Mouse (Mus musculus) frontal cortex, postnatal 10 days (tissue): Measurements from ENCODE around the gene Golm1.
"Not testable (repeated sequence)": the region's sequence is repeated elsewhere in the genome, so short reads cannot be mapped to it uniquely, and the experiment has no call there.

Experiments used
- DNase-seq, 2 experiments: peaks; one replicate each; pipeline ENCODE4 v3.0.0; 2022; ENCODE audit warnings: low spot score in 2 of 2, mixed read lengths in 1 of 2

The Golm1 gene

DNA sequence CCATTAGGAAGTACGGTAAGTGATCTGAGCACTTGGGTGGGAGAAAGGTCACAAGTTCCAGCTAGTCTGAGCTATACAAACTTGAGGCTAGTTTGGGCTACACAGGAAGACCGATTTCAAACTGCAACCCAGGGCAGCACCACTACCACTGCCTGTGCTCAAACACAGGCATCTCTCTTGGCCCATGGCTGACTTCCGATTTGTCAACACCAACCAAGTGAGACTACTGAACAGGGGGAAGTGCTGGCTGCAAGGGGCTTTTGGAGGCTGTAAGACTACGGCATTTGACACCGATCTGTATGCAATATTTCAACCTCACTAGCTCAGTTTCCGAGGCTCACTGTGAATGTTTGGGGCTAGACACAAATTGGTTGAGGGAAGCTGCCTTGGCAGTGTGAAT is 28.1 kb downstream of the Golm1 start:
- no peak for DNase-seq

DNA sequence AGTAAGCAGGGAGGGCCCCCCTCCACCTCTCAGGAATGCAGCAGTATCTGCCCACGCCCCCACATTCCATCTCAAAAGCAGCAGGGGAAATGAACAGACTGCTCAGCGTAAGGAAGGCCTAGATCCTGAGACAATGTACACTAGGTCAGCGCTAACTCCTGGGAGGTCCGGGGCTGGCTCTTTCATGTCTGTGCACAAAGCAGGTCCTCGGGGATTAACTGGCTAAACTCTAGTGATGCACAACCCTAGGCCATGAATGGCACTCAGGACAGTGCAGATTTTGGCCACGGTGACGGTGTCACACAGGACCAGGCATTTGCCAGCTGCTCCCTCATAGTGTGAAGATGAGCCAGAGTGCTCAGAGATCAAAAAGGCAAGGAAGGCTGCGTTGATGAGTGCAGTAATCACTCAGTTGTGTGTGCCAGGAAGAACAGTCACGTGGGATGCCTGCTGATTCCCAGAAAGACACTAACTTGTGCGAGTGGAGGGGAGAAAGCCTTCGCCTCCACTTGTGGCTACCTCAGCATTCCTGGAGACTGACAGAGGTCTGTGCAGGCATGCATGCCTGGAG is 28.9 kb downstream of the Golm1 start:
- DNase-seq: no peak

DNA sequence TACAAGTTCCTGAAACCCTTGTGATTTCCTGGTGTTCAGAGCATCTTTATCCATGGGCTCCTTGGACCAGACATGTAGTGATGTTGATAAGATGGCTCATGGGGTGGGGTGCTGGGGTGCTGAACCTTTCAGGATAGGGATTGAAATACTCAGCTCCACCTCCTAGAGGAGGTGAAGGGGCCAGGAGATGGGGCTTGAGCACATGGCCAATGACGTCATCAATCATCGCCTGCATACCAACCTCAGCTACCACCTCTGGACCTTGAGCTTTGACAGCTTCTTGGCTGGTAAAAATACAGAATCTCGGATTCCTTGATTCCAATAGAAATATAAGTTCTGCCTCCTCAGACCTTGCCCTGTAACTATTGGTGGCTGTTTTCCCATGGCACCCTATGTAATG is 30.1 kb downstream of the Golm1 start:
- no peak for DNase-seq

DNA sequence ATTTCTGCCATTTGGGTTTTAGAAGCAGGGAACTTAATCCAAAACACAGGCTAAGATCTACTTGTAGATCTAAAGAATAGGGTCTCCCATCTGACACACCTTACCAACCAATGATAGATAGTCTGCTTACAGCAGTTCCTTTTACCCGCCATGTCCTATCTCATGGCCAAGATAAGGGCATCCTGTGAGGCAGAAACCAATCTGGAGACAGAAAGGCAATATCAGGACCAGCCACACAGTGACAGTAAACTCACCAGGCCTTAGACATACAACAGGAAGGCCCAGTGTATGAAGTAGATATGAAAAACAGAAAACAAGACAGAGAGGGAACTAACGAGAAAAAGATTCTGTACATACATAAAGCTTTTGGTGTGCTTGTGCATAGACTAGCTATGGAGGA is 32.8 kb downstream of the Golm1 start:
- DNase-seq: no peak

DNA sequence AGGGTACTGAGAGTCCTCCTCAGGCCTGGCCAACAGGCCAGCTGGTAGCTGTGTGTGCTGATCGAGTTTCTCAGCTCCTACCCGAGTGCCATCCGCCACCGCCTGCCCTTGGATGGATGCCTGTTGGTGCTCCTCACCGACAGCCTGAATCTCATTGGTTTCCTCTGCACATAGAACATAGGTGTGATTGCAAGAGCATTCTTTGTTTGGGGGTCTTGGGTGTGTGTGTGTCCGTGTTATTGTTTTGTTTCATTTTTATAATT is 35.5 kb downstream of the Golm1 start:
- DNase-seq: no peak

DNA sequence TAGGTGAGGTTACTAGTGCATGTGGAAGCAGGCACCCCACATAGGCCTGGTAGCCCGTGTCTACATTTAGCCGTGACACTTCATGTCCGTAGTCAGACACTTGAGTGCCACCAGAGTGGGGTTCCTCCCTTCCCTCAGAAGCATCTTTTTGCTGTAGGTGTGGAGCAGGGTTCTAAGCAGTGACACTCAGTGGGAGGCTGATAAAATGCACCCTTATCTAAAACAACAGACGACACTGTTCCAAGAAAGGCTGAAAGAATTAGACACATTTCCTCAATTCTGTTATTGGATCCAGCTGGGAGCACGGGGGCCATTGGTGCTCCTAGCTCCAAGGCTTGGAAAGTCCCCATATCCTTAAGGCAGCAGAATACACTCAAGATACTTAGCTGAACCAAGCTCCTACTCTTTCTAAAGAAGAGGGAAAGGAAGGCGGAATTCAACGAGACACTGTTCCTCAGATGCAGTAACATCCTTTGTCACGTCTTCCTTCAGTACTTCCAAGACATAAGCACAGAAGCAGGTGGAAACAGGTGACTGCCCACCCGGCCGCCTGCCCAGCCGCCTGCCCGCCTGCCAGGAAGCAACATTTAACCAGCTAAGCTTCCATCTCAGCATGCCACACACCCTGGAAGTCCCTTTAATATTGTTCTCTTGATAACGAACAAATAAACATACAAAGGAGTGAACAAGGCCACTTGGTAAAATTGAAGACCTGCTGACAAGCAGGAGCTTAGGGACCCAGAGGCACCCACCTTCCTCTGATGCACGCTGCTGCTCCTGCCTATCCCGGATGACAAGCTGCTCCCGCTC is 36.0 kb downstream of the Golm1 start:
- no peak for DNase-seq

DNA sequence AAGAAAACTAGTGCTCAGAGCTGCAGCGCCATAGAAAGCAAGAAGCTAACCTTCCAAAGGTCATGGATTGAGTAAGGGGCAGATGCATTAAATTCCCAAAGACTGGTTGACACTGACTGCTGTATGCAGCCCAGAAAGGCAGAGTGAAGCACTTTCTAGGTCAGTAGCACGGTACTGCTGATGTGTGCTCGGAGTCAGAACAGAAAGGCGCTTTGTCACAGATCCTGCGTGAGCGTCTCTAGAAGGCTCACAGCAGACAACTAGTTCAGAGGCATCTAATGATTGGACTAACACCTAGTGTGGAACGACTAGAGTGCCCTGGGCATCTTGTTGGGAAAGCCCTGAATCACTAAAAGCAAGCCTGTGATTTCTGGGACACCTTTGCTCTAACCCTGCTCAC is 37.8 kb downstream of the Golm1 start:
- no peak for DNase-seq

DNA sequence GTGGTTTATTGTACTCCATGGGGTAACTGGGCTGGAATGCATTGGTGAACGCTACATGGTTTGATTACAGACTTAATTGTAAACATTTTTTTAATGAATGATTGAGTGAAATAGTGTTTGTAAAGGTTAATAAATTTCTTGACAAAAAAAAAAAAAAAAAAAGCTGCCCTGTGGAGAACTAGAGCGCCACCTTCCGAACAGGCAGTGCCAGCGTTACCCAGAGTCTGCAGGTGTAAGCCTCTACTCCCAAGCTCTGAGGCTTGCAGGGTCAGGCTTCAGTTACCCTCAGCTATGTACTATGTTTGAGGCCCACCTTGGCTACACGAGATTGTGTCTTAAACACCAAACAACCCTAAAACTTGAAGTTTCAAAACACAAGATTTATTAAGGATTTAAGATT is 41.0 kb downstream of the Golm1 start:
- DNase-seq: no peak

DNA sequence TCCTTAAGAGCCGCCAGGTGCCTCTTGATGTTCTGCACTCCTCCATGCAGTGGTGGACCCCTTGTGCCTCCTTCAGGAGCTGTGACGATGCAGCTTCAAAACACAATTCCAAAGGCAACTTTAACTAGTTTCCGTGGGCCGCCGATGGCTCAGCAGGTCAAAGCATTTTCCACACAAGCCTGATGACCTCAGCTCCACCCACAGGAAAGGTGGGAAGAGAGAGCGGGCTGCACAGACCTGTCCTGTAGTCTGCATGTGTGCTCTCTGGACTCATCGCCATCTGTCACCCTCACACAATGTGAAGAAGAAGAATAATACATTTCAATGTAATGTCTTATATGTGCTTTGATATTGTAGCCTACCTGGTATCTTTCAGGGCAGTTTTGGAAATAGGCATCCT is 48.9 kb downstream of the Golm1 start:
- no peak for DNase-seq

DNA sequence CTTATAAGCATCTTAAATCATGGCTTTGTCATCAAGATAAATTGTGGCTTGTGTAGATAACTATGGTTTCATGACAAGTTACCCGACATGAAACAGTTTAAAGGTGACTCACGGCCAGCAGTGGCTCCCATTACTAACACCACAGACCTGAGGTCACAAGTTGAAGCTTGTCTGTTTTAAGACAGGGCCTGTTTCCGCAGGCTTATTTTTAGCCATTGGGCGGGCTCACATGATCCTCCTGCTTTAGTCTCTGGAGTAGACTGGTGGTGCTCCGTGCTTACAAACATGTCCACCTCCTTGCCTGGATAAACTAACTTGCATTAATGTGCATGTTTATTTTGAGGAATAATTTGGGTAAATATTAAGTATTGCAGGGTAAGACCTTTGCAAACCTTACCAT is 50.7 kb downstream of the Golm1 start:
- no peak for DNase-seq

DNA sequence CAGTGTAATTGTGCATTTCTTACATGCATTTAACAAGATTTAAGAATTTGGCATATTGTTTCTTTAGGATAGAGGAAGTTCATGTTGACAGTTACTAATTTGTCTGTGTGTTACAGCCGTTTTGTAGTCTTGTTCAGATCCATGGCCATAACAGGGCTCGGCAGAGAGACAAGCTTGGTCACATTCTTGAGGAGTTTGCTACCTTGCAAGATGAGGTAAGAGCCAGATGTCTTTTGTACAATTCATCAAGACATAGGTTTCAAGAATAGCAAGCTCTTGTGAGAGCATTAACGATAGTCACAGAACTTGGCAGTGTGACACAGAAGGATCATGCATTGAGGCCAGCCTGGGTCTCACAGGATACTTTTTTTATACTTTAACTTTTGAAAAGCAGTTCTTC is 51.2 kb downstream of the Golm1 start:
- DNase-seq: no peak

DNA sequence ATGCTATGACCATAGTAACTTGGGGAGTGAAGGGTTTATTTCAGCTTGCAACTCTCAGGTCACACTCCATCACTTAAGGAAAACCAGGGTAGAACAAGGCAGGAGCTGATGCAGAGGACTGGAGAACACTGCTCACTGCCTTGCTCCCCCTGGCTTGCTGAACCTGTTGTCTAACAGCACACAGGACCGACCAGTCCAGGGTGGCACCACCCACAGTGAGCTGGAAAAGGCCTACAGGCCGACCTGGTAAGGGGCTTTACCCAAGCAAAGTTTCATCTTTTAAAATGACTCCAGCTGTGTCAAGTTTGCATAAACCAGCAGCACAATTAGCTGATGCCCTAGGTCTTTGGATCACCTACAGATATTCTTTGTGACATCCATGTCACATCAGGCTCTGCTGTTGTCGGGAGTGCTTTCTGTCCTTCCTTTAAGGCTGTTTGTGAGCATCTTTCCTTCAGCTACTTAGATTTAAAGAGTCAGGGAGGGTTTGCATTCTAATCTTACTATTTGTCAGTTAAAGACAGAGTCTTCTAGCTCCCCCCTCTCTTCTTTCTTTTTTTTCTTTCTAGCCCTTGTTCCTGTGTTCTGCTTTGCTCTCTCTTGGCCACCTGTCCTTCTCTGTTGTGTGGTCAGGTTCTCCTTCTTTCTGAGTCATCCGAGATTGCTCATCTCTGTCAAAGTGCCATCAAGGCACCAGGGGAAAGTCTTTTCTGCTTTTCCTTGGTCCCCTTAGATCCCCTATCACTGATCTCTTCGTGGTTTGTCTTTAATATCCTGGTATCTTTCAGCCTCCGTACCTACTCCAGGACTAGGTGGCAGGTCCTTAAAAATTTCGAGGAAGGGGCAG is 53.7 kb downstream of the Golm1 start:
- DNase-seq: no peak

DNA sequence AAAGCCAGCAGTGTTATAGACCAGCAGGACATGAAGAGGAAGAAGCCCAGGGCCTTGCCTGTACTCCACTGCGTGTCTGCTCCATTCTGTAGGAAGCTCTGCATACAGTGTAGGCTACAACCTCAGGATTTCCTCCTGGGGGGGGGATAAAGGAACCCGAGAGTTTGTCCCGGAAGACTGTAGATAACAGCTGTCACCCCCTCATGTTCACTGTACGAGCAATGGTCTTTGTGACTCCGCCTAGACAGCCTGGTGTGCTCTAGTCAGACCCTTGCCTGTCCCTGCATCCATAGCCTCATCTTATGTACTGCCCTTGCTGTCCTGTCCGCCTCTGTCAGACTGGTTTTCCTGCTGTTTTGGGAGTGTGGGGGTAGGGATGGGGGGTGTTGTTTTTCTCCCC is 57.1 kb downstream of the Golm1 start:
- DNase-seq: no peak

DNA sequence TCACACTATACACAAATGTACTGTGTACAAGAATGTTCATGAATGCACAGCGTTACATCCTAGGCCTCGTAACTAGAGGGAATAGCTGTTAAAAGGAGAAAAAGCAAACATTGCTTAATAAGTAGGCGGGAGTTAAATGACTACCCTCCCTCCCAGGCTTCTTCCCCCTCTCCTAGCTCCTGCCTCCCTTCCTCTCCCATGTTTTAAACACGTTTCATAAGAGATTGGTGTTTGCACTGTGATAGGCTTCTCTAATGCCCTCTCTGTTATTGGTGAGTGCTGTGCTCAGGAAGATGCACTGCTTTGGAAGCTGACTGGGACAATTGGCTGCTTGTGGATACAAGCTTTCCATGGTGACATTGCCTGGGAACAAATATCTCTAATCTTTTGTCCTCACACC is 60.1 kb downstream of the Golm1 start:
- DNase-seq: no peak

DNA sequence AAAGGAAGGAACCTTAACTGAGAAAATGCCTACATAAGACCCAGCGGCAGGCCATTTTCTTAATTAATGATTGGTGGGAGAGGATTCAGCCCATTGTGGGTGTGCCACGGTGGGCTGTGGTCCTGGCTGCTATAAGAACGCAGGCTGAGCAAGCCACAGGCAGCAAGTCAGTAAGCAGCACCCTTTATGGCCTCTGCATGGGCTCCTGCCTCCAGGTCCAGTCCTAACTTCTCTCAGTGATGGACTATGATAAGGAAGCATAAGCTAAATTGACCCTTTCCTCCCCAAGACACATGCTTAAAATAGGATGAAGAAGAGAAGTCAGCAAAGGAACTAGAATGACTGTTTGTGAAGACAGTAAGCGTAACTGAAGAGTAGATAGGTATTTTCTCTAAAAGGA is 60.5 kb downstream of the Golm1 start:
- no peak for DNase-seq

DNA sequence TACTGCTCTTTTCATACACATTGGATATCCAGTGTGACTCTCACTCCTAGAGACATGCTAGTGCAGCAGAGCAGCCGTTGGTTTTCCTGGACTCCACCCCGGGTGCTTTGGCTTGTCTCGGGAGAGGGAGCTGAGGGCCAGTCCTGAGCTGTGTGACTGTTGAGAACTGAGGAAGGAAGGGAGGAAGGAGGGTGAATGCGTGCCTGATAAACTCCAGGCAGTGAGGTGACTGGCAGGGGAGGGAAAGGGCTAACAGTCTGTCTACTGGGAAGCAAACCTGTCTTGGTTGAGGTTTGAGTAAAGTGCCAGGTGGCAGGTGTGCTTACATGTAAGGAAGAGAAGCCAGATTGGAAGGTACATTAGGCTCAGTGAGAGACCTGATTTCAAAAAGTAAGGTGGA is 61.7 kb downstream of the Golm1 start:
- DNase-seq: no peak

DNA sequence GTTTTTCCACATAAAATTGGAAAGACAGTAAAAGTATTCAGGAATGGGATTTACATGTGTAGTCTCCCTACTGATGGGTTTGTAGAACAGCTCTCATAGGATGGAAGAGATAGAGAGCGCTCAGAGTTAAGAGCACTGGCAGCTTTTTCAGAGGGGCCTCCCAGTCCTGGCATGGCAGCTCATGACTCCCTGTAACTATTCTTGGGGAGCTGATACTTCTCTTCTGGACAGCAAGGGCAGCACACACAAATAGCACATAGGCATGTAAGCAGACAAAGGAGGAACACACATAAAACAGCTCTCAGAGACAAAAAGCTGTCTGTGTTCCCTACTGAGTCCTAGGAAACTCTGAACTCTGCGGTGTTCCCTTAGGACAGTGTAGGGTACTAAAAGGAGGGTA is 65.2 kb downstream of the Golm1 start:
- no peak for DNase-seq

DNA sequence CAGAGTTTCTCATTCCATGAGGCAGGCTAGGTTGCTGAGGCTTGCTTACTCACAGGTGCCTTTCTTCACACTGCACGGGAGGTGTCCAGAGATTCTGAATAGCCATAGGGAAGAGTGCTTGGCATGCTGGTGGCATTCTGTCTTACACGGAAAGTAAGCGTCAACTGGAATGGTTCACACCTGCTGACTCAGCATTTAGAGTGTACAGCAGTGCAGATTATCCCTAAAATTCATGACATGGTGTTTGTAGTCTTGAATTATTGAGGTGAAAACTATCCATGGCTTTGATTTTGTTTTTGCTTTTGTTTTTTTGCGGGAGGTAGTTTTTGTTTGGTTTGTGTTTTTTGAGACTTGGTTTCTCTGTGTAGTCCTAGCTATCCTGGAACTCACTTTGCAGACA is 65.7 kb downstream of the Golm1 start:
- DNase-seq: no peak

DNA sequence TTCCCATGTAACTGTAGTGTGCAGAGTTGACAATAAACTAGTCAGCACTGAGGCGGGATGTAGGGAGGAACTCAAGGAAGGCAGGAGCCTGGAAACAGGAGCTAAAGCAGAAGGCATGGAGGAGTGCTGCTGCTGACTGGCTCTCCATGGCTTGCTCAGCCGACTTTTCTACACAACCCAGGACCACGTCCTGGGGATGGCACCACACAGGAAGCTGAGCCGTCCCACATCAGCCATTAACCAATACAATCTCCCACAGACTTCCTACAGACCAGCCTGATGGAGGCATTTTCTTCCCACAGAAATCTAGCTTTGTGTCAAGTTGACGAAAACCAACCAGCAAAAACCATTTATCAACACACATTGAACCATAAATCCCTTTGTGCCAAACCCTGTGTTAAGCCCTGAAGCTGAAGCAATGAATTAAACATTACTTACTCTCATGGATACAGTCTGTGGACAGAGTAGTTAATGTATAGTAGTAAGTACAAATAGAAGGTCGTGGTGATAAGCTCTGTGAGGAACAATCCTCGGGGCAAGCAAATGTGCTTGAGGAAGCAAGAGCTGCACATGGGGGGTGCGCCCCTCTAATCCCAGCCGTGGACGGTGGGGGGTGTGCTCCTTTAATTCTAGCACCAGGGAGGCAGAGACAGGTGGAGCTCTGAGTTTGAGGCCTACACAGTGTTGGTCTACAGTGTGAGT is 70.2 kb downstream of the Golm1 start:
- no peak for DNase-seq

DNA sequence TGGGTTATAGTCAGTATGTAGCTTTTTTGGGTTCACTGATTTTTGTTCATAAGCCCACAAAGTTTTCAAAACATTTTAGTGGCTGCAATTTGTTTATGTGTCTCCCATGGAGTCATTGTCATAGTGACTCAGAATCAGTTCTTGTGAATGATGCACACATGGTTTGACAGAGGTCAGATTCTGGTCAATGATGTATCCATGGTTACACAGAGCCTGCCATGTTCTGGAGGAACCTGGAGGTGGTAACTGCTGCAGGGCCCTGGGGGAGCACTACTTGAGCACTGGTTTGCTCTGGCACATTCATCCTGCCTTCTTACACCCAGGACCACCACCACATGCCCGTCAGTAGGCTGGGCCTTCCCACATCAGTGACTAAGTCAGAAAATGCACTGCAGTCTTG is 71.1 kb downstream of the Golm1 start:
- no peak for DNase-seq

DNA sequence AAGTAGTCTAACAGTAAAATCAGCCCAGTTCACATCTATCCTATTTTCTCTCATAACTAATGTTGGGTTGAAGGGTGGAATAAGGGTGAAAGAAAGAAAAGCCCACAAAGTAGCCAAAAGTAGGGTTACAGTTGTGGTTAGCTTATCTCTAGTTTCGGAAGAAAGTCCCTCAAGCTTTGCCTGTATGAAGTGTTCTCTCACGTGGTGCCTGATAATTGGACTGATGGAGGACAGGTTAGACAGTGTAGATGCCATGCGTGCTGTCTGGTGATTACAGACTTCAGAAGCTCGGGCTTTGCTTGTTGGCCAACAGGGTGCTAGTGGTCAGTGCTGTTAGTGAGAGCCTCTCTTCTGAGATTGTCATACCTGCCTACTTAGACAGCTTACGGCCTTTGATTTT is 72.5 kb downstream of the Golm1 start:
- no peak for DNase-seq

DNA sequence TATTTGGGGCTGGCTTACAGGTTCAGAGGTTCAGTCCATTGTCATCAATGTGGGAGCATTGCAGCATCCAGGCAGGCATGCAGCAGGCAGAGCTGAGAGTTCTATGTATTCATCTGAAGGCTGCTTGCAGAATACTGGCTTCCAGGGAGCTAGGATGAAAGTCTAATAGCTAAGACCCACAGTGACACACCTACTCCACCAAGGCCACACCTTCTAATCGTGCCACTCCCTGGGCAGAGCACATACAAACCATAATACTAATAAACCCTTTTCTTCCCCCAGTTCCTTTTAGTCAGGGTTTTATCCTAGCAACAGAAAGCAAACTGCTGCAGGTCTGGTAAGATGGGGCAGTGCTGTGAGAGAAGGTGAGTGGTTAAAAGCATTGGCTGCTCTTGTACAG is 83.0 kb downstream of the Golm1 start:
- DNase-seq: no peak

DNA sequence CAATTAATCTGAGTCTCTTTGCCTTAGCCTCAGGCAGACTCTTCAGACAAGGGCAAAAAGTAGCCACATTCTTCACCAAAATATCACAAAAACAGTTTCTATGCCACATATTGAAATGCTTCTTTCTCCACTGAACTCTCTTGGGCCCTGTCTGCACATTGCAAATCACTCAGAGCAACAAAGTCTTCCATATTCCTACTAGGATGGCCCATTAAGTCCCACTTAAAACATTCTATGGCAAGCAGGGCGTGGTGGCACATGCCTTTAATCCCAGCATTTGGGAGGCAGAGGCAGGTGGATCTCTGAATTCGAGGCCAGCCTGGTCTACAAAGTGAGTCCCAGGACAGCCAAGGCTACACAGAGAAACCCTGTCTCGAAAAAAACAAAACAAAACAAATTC is 83.6 kb downstream of the Golm1 start:
- not testable (repeated sequence) for DNase-seq
